Mouse (Mus musculus): ENCODE measurements at regions not wholly inside any gene's neighbourhood (a gene's known extent, or its start where the extent isn't known, plus 50 kb on each side); places are given as distances from the start of the nearest gene placed in this dataset.

- no peaks in the 10 kb centered on the region for H3K36me3 ChIP-seq (replicated peaks in 1 of 2; ENCODE audit: control insufficient read depth in 1 of 2, insufficient read depth in 1 of 2, low read length in 1 of 2)
- TF ChIP-seq NRF1 (IDR thresholded peaks at IDR 0.05; ENCODE audit: low read depth, low read length) (no peak), USF2 (conservative IDR thresholded peaks at IDR 0.05; ENCODE audit: low read depth, low read length) (no peak), MAX (IDR thresholded peaks at IDR 0.05; ENCODE audit: low read length) (no peak), ZKSCAN1 (IDR thresholded peaks at IDR 0.05; ENCODE audit: borderline replicate concordance, low read depth, low read length) (no peak), SIN3A (IDR thresholded peaks at IDR 0.05; ENCODE audit: low read length) (no peak), MEF2A (IDR thresholded peaks at IDR 0.05; ENCODE audit: borderline replicate concordance, low read depth, low read length) (no peak), ZMIZ1 (IDR thresholded peaks at IDR 0.05; ENCODE audit: low read depth, low read length) (no peak)
- H3K79me2 ChIP-seq (replicated peaks; ENCODE audit: control insufficient read depth, extremely low read depth, insufficient read depth, poor library complexity, severe bottlenecking) = no peaks in the 10 kb centered on the region
- H3K4me3 ChIP-seq (replicated peaks in 1 of 3; ENCODE audit: low read depth in 2 of 3, low read length in 2 of 3, poor library complexity in 1 of 3) = no peak overlapping the region
- H3K4me2 ChIP-seq (ENCODE audit: insufficient read depth, low read depth, poor library complexity, severe bottlenecking) = no peak overlapping the region
- in situ Hi-C loops (cut with MboI; ENCODE audit: low pct_ligation_motif_present, low pct_unique_long_range_greater_than_20kb, low sequenced_read_pairs) = no loop called here
- dilution Hi-C loops (cut with MboI; ENCODE audit: extremely low pct_ligation_motif_present, extremely low pct_unique_long_range_greater_than_20kb, low sequenced_read_pairs) = no loop called here
- peaks cover 0 to 10% of the 10 kb centered on the region in 2 experiments; a peak in 2 of 4 replicates for H3K4me1 ChIP-seq (ENCODE audit: control insufficient read depth in 1 of 2, insufficient read depth in 2 of 2)
- no peaks in the 10 kb centered on the region for H3K27me3 ChIP-seq (replicated peaks)
- DNase-seq (ENCODE audit: extremely low read depth) = no peak
- no peaks in the 10 kb centered on the region for H3K9me3 ChIP-seq (replicated peaks; ENCODE audit: low read length)
- H3K27ac ChIP-seq (ENCODE audit: insufficient read depth, low read depth) = no peak overlapping the region
- H3K9ac ChIP-seq (ENCODE audit: insufficient read depth, low read depth) = no peak overlapping the region
Observed at GRCm38 (mm10) chr2:75564809-75565208, 94.3 kb upstream of the Hnrnpa3 start.

GRCm38 (mm10) chr2:75567131-75567530, 91.9 kb upstream of the Hnrnpa3 start:
- Histone ChIP-seq H3K27me3 (replicated peaks) (no peaks in the 10 kb centered on the region), H3K9ac (ENCODE audit: insufficient read depth, low read depth) (no peak overlapping the region), H3K4me1 (ENCODE audit: control insufficient read depth in 1 of 2, insufficient read depth in 2 of 2) (peaks cover 0 to 10% of the 10 kb centered on the region in 2 experiments; a peak in 2 of 4 replicates), H3K4me2 (ENCODE audit: insufficient read depth, low read depth, poor library complexity, severe bottlenecking) (no peak overlapping the region), H3K79me2 (replicated peaks; ENCODE audit: control insufficient read depth, extremely low read depth, insufficient read depth, poor library complexity, severe bottlenecking) (no peaks in the 10 kb centered on the region), H3K4me3 (replicated peaks in 1 of 3; ENCODE audit: low read depth in 2 of 3, low read length in 2 of 3, poor library complexity in 1 of 3) (no peak overlapping the region), H3K9me3 (replicated peaks; ENCODE audit: low read length) (no peaks in the 10 kb centered on the region), H3K36me3 (replicated peaks in 1 of 2; ENCODE audit: control insufficient read depth in 1 of 2, insufficient read depth in 1 of 2, low read length in 1 of 2) (no peaks in the 10 kb centered on the region), H3K27ac (ENCODE audit: insufficient read depth, low read depth) (no peak overlapping the region)
- dilution Hi-C loops (cut with MboI; ENCODE audit: extremely low pct_ligation_motif_present, extremely low pct_unique_long_range_greater_than_20kb, low sequenced_read_pairs) = no loop called here
- TF ChIP-seq MEF2A (IDR thresholded peaks at IDR 0.05; ENCODE audit: borderline replicate concordance, low read depth, low read length) = no peak
- no peak for TF ChIP-seq MAFK (IDR thresholded peaks at IDR 0.05; ENCODE audit: insufficient replicate concordance, low read length)
- TF ChIP-seq ZMIZ1 (IDR thresholded peaks at IDR 0.05; ENCODE audit: low read depth, low read length) = no peak
- no peak for TF ChIP-seq CHD1 (IDR thresholded peaks at IDR 0.05; ENCODE audit: low read depth, low read length)
- TF ChIP-seq ELF1 (IDR thresholded peaks at IDR 0.05; ENCODE audit: low read depth, low read length) = no peak
- no peak for TF ChIP-seq ZKSCAN1 (IDR thresholded peaks at IDR 0.05; ENCODE audit: borderline replicate concordance, low read depth, low read length)
- no peak for TF ChIP-seq PAX5 (IDR thresholded peaks at IDR 0.05; ENCODE audit: low read length)
- TF ChIP-seq USF2 (conservative IDR thresholded peaks at IDR 0.05; ENCODE audit: low read depth, low read length) = no peak
- TF ChIP-seq MAX (IDR thresholded peaks at IDR 0.05; ENCODE audit: low read length) = no peak
- no peak for TF ChIP-seq CHD2 (IDR thresholded peaks at IDR 0.05; ENCODE audit: low read length)
- TF ChIP-seq NELFE (IDR thresholded peaks at IDR 0.05; ENCODE audit: low read depth, low read length) = no peak
- TF ChIP-seq TBP (conservative IDR thresholded peaks at IDR 0.05; ENCODE audit: low read depth, low read length) = no peak
- in situ Hi-C loops (cut with MboI; ENCODE audit: low pct_ligation_motif_present, low pct_unique_long_range_greater_than_20kb, low sequenced_read_pairs) = no loop called here
- DNase-seq (ENCODE audit: extremely low read depth) = no peak
